ENCODE assay signal across 9 mouse cellular contexts in the genomic region with DNA sequence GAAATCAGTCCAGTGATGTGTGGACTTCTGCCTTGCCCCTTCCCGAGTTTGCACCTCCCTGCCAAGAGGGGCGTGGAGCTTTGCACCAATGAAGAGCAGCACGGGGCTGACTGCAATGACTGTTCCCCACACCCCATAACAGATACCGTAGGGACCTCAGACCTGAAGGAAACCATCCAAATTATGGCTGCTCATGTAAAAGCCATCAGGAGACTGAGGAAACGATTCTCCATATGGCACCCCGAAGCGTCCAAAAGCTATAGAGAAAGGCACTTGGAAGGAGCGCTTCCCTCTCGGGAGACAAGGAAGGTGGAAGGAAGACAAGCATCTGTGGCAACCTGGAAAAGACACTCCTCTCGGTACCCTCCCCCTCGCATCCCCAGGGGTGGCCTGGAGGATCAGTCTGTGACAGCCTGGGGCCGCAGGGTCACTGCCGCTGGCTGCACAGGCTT.
DNase-seq lines count a peak whose midpoint lies in the region; ATAC-seq lines count a peak whose summit lies in the region.
"Had no signal": no experiment of that assay in that cellular context is flagged by ENCODE, and none has a peak within 500 bp of the region (broad histone marks: within the 10 kb centered on the region; RNA-seq: fewer than 3 reads in every experiment).

No protein-coding gene starts in this region.

- H3K36me3 ChIP-seq in heart, embryonic 13.5 days: no peaks in the 10 kb centered on the region
- H3K36me3 ChIP-seq in hindbrain, embryonic 14.5 days (replicated peaks; ENCODE audit: control insufficient read depth, insufficient read depth): no peaks in the 10 kb centered on the region
- H3K36me3 ChIP-seq in midbrain, embryonic 12.5 days: no peaks in the 10 kb centered on the region

- intact Hi-C loops in heart, postnatal 14 days (cut with DNase I): no loop called here

- H3K9ac ChIP-seq in heart, embryonic 13.5 days: peak overlapping the region; percentile 33; the same call in 1 of the 2 replicates
- H3K9ac ChIP-seq in hindbrain, embryonic 14.5 days: no peak overlapping the region
- no peak overlapping the region for H3K9ac ChIP-seq in midbrain, embryonic 12.5 days (replicated peaks)

- H3K4me2 ChIP-seq in heart, embryonic 13.5 days: peak overlapping the region; percentile 46
- H3K4me2 ChIP-seq in hindbrain, embryonic 14.5 days (replicated peaks): peak overlapping the region; percentile 15
- peak overlapping the region; percentile 3; the same call in 1 of the 2 replicates for H3K4me2 ChIP-seq in midbrain, embryonic 12.5 days (replicated peaks)

- H3K27me3 ChIP-seq in heart, embryonic 13.5 days (replicated peaks): peaks cover 28% of the 10 kb centered on the region
- no peaks in the 10 kb centered on the region for H3K27me3 ChIP-seq in hindbrain, embryonic 14.5 days (ENCODE audit: control insufficient read depth, insufficient read depth, low read length)
- H3K27me3 ChIP-seq in midbrain, embryonic 12.5 days: peaks cover 12% of the 10 kb centered on the region; the same call in 1 of the 2 replicates

- peak overlapping the region; percentile 13 for H3K4me3 ChIP-seq in heart, embryonic 13.5 days
- no peak overlapping the region for H3K4me3 ChIP-seq in hindbrain, embryonic 14.5 days (replicated peaks; ENCODE audit: low read length)
- no peak overlapping the region for H3K4me3 ChIP-seq in midbrain, embryonic 12.5 days
- H3K4me3 ChIP-seq: erythroblast, embryonic 14.5 days had no signal

- no peaks in the 10 kb centered on the region for H3K9me3 ChIP-seq in heart, embryonic 13.5 days
- H3K9me3 ChIP-seq in hindbrain, embryonic 14.5 days (ENCODE audit: control insufficient read depth, low read length): no peaks in the 10 kb centered on the region
- no peaks in the 10 kb centered on the region for H3K9me3 ChIP-seq in midbrain, embryonic 12.5 days

- peaks cover 18% of the 10 kb centered on the region for H3K4me1 ChIP-seq in heart, embryonic 13.5 days
- peaks cover 21% of the 10 kb centered on the region for H3K4me1 ChIP-seq in hindbrain, embryonic 14.5 days (replicated peaks; ENCODE audit: control insufficient read depth, insufficient read depth, low read length)
- H3K4me1 ChIP-seq in midbrain, embryonic 12.5 days: peaks cover 23% of the 10 kb centered on the region

- ATAC-seq in heart, embryonic 13.5 days (ENCODE audit: extremely low read depth, insufficient number of reproducible peaks, low FRiP score, low TSS enrichment): no peak
- ATAC-seq in hindbrain, embryonic 14.5 days (ENCODE audit: low FRiP score): peak; percentile 15; the same call in 1 of the 2 replicates
- no peak for ATAC-seq in midbrain, embryonic 12.5 days (ENCODE audit: low FRiP score, low read depth)

- DNase-seq in heart, postnatal 14 days: no peak
- DNase-seq in cerebellum, postnatal 10 days: peak; percentile 69 to 73
- no peak for DNase-seq in hindbrain, embryonic 14.5 days (ENCODE audit: low spot score)
- DNase-seq in right cerebral cortex, postnatal 25 days: no peak
- DNase-seq in urinary bladder, adult 18-20 months (ENCODE audit: low spot score in 2 of 2): no peak
- DNase-seq in right cerebral cortex, adult 18-20 months: no peak

- H3K27ac ChIP-seq in heart, embryonic 13.5 days (replicated peaks): no peak overlapping the region
- no peak overlapping the region for H3K27ac ChIP-seq in hindbrain, embryonic 14.5 days
- H3K27ac ChIP-seq in midbrain, embryonic 12.5 days (replicated peaks): no peak overlapping the region

- 22% methylated on average over 13 of the region's 13 CpGs for WGBS in heart, embryonic 13.5 days
- WGBS in hindbrain, embryonic 14.5 days: 25% methylated on average over 13 of the region's 13 CpGs
- 32% methylated on average over 13 of the region's 13 CpGs for WGBS in midbrain, embryonic 12.5 days

Comparison
In these comparisons a context has a peak if more than half of its experiments do, and no peak if none do; other contexts are left out.
1. DNase-seq: peak in cerebellum, postnatal 10 days (2 of 2); none in heart, postnatal 14 days (0 of 2), hindbrain, embryonic 14.5 days (single experiment), right cerebral cortex, postnatal 25 days (single experiment), urinary bladder, adult 18-20 months (0 of 2) and right cerebral cortex, adult 18-20 months (single experiment).
2. Peak in every context shown above with its lines, with median percentiles within 50 percentile points of each other: H3K4me2 ChIP-seq.